Mouse (Mus musculus): ENCODE results near the gene Olfr1161. TPM values are rescaled to one million over a fixed set of nuclear protein-coding genes. Genes with fewer than 3 reads are reported as not detected.

The Olfr1161 gene
- total RNA-seq (2023) = not detected

DNA sequence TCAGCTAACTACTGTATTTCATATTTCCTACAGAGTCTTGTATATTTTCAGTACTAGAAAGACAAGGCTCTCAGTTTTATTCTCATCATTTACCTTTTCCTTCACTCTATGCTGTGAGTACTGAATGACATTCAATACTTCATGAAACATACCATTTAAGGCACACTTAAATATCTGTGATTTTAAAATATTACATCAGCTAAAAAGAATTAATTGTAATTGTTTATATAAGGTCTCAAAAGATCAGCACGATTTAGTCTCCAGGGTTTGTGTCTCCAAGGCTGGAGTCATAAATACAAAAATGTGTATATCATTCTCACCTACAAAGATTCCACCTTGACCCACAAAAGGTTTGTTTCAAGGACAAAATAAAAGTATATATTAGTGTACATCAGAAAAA lies at the start of gene Olfr1161:
TSS of gene Olfr1161 (plus strand) at position 301 of the 400 bp plus-strand sequence.

GRCm38 (mm10) chr2:87974563-87974962 lies 48.0 kb upstream of the Olfr1161 start, which contains the start of gene Olfr74:
TSS of gene Olfr74 (minus strand) at chr2:87974663.

DNA sequence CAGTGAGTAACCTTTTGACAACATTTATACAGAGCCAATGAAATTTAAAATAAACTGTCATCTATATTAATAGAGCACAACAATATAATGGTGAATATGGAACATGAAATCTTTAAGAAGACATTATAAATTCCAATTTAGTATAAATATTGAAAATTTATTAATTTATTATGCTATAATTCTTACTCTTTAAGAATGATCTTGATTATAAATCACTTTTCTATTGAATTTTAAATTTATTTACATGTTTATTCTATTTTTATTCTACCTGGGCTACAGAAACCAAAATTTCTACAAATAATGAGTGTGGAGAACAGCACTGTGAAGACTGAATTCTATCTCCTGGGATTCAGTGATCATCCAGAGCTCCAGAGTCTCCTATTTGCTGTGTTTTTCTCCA lies 32.8 kb upstream of the Olfr1161 start, which contains the start of gene Olfr1158:
TSS of gene Olfr1158 (plus strand) at position 301 of the 400 bp plus-strand sequence.

DNA sequence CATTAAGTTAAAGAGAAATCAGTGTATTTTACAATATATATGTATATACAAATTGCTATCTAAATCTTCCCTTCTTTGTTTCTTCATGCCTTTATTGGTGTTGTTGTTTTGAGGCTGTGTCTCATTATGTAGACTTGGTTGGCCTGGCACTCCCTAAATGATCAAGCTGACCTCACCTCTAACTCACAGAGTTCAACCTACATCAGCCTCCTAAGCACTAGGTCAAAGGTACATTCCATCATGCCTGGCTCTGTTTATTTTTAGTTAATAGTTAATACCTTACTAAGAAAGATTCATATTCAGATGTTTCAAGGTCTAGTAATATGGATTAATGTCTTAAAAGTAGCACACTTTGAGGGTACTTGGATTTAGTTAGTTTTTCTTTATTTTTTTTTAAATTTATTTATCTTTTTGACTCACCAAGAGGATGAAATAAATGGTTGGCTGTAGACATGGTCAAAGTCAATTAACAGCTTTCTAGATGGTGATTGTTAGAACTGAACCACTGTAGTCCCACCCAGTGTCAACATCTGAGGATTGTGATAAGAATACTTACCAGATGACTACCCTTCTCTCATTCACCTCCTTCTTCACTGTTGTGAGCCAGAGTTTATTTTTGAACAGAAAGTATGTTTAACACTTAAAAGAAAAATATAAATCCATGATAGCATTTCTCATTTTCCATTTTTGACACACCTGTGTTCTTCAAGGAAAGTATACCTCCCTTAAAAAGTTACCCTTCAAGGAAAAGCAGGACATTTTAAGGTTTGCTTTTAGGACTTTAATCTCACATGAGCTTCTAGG lies 14.9 kb upstream of the Olfr1161 start, which contains the start of gene Olfr1160:
TSS of gene Olfr1160 (minus strand) at position 754 of the 804 bp plus-strand sequence.

DNA sequence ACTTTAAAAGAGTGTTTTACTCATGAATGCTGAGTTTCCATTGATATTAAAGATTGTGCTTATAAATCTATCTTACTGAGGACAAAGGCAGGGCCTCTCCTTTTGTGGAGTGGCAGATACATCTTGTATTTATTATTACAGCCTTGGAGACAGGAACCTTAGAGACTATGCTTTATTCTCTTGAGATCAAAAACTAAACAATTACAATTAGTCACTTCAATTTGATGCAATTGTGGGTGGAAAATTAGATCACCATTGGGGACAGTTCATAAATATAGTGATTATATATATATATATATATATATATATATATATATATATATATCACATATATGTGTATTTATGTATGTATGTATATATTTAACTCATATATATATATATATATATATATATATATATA lies 15.0 kb downstream of the Olfr1161 start, which contains the start of gene Olfr73:
TSS of gene Olfr73 (minus strand) at position 101 of the 400 bp plus-strand sequence.

DNA sequence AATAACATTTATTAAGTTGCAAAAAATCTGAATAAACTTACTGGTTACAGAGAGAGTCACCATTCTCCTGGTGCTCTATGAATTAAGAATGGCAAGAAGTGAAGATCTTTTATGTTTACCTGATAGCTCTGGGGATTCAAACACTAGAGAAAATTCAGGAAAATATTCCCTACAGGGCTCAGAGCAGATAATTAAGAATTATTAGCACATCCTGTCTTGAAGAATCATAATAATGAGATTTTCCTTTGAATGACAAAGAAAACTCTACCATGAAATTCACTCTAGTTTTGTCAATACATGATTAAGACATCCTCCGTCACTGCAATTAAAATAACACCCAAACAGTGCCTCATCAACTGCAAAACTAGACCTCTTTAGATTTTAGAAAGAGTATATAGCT lies 28.5 kb downstream of the Olfr1161 start, which contains the start of gene Olfr1162:
TSS of gene Olfr1162 (minus strand) at position 101 of the 400 bp plus-strand sequence.

GRCm38 (mm10) chr2:88071730-88072129 lies 49.2 kb downstream of the Olfr1161 start, which contains the start of gene Olfr1163:
TSS of gene Olfr1163 (minus strand) at chr2:88071830.

Other genes with a start within 250 kb of the Olfr1161 start
- gene Olfr152, start 243.3 kb upstream of the Olfr1161 start, total RNA-seq (2023) = not detected
- gene Olfr1143, start 222.2 kb upstream of the Olfr1161 start, total RNA-seq (2023) = not detected
- gene Olfr1145, start 213.0 kb upstream of the Olfr1161 start, total RNA-seq (2023) = not detected
- not detected for gene Olfr1148, start 192.2 kb upstream of the Olfr1161 start, total RNA-seq (2023)
- gene Olfr1150-ps1, start 178.8 kb upstream of the Olfr1161 start, total RNA-seq (2023) = not detected
- gene Olfr1151, start 166.9 kb upstream of the Olfr1161 start, total RNA-seq (2023) = not detected
- not detected for gene Olfr1152, start 156.3 kb upstream of the Olfr1161 start, total RNA-seq (2023)
- gene Olfr1153, start 127.8 kb upstream of the Olfr1161 start, total RNA-seq (2023) = not detected
- not detected for gene Olfr1154, start 117.6 kb upstream of the Olfr1161 start, total RNA-seq (2023)
- not detected for gene Olfr1155, start 77.6 kb upstream of the Olfr1161 start, total RNA-seq (2023)
- not detected for gene Olfr1156, start 69.7 kb upstream of the Olfr1161 start, total RNA-seq (2023)
- gene Olfr1157, start 54.5 kb upstream of the Olfr1161 start, total RNA-seq (2023) = not detected
- gene Olfr74, start 48.1 kb upstream of the Olfr1161 start, total RNA-seq (2023) = not detected
- not detected for gene Olfr1158, start 32.7 kb upstream of the Olfr1161 start, total RNA-seq (2023)
- gene Olfr1160, start 14.5 kb upstream of the Olfr1161 start, total RNA-seq (2023) = not detected
- gene Olfr73, start 14.9 kb downstream of the Olfr1161 start, total RNA-seq (2023) = not detected
- not detected for gene Olfr1162, start 28.4 kb downstream of the Olfr1161 start, total RNA-seq (2023)
- gene Olfr1163, start 49.1 kb downstream of the Olfr1161 start, total RNA-seq (2023) = not detected
- not detected for gene Olfr1164, start 71.2 kb downstream of the Olfr1161 start, total RNA-seq (2023)
- gene Olfr1166, start 105.5 kb downstream of the Olfr1161 start, total RNA-seq (2023) = not detected
- not detected for gene Olfr1167, start 132.4 kb downstream of the Olfr1161 start, total RNA-seq (2023)
- gene Olfr1168, start 159.1 kb downstream of the Olfr1161 start, total RNA-seq (2023) = not detected
- gene Olfr1170, start 205.6 kb downstream of the Olfr1161 start, total RNA-seq (2023) = not detected